Mouse (Mus musculus): ENCODE measurements around the gene Tmem221. TPM values are rescaled to one million over a fixed set of nuclear protein-coding genes. Genes with fewer than 3 reads are reported as not detected.
"Not testable (repeated sequence)": the region's sequence is repeated elsewhere in the genome, so short reads cannot be mapped to it uniquely, and the experiment has no call there.

The Tmem221 gene
- total RNA-seq, 2 experiments from 2014 or later: 0.31 to 0.36 TPM

- peak; percentile 39 for DNase-seq (ENCODE audit: low spot score)
- intact Hi-C loops (cut with DNase I): no loop called here
Measured at GRCm38 (mm10) chr8:71558958-71559690, 453 bp upstream of the Tmem221 start.

GRCm38 (mm10) chr8:71554644-71555043, 4.0 kb downstream of the Tmem221 start:
- DNase-seq (ENCODE audit: low spot score): no peak
- intact Hi-C loops (cut with DNase I): no loop called here

- DNase-seq (ENCODE audit: low spot score): no peak
- intact Hi-C loops (cut with DNase I): no loop called here
Measured at GRCm38 (mm10) chr8:71554001-71554400, 4.7 kb downstream of the Tmem221 start.

- intact Hi-C loops (cut with DNase I): no loop called here
Measured at GRCm38 (mm10) chr8:71552770-71553169, 5.9 kb downstream of the Tmem221 start.

GRCm38 (mm10) chr8:71550754-71551153, 7.9 kb downstream of the Tmem221 start:
- intact Hi-C loops (cut with DNase I): no loop called here
- DNase-seq (ENCODE audit: low spot score): no peak

More at GRCm38 (mm10) chr8:71552770-71553169, 5.9 kb downstream of the Tmem221 start:
- DNase-seq (ENCODE audit: low spot score): no peak

- DNase-seq (ENCODE audit: low spot score): no peak
- intact Hi-C loops (cut with DNase I): no loop called here
Measured at GRCm38 (mm10) chr8:71547590-71547989, 11.1 kb downstream of the Tmem221 start.

- intact Hi-C loops (cut with DNase I): no loop called here
- DNase-seq (ENCODE audit: low spot score): no peak
Measured at GRCm38 (mm10) chr8:71545053-71545452, 13.6 kb downstream of the Tmem221 start.

GRCm38 (mm10) chr8:71543755-71544154, 14.9 kb downstream of the Tmem221 start:
- DNase-seq (ENCODE audit: low spot score): no peak
- intact Hi-C loops (cut with DNase I): no loop called here

- intact Hi-C loops (cut with DNase I): no loop called here
- peak; percentile 96 for DNase-seq (ENCODE audit: low spot score)
Measured at GRCm38 (mm10) chr8:71542632-71543343, 15.9 kb downstream of the Tmem221 start, which contains the start of gene Mvb12a. Gene Mvb12a, plus strand, starts transcription at chr8:71542922.

GRCm38 (mm10) chr8:71537028-71537867, 21.4 kb downstream of the Tmem221 start, which contains the start of gene Bst2:
Gene Bst2, minus strand, starts transcription at chr8:71537456.
- intact Hi-C loops (cut with DNase I): no loop called here
- DNase-seq (ENCODE audit: low spot score): peak; percentile 82

- intact Hi-C loops (cut with DNase I): no loop called here
Measured at GRCm38 (mm10) chr8:71535663-71536062, 23.0 kb downstream of the Tmem221 start.

GRCm38 (mm10) chr8:71534263-71534810, 24.3 kb downstream of the Tmem221 start:
- intact Hi-C loops (cut with DNase I): no loop called here
- no peak for DNase-seq (ENCODE audit: low spot score)

More at GRCm38 (mm10) chr8:71535663-71536062, 23.0 kb downstream of the Tmem221 start:
- no peak for DNase-seq (ENCODE audit: low spot score)

- intact Hi-C loops (cut with DNase I); DNase-seq (ENCODE audit: low spot score): not testable (repeated sequence)
Measured at GRCm38 (mm10) chr8:71530735-71531467, 27.8 kb downstream of the Tmem221 start.

- intact Hi-C loops (cut with DNase I): no loop called here
- peak; percentile 43 for DNase-seq (ENCODE audit: low spot score)
Measured at GRCm38 (mm10) chr8:71528362-71529073, 30.2 kb downstream of the Tmem221 start.

GRCm38 (mm10) chr8:71527162-71527870, 31.4 kb downstream of the Tmem221 start:
- no peak for DNase-seq (ENCODE audit: low spot score)
- intact Hi-C loops (cut with DNase I): no loop called here

- no peak for DNase-seq (ENCODE audit: low spot score)
Measured at GRCm38 (mm10) chr8:71526272-71526671, 32.4 kb downstream of the Tmem221 start.

GRCm38 (mm10) chr8:71525226-71526050, 33.2 kb downstream of the Tmem221 start, which contains the start of gene Ccdc194:
Gene Ccdc194, minus strand, starts transcription at chr8:71525711.
- intact Hi-C loops (cut with DNase I): no loop called here
- no peak for DNase-seq (ENCODE audit: low spot score)

More at GRCm38 (mm10) chr8:71526272-71526671, 32.4 kb downstream of the Tmem221 start:
- intact Hi-C loops (cut with DNase I): no loop called here
